Mouse (Mus musculus) gastrocnemius, adult 18-20 months (tissue): ENCODE data around the gene Plekhg5. TPM values are rescaled to one million over a fixed set of nuclear protein-coding genes. Genes with fewer than 3 reads are reported as not detected.

Experiments
- DNase-seq: peaks from one replicate; pipeline ENCODE4 v3.0.0; 2021; ENCODE audit warnings: low spot score
- total RNA-seq, 2 experiments: library from RNA; stranded (reverse); gene quantifications; 2 replicates each; pipeline ENCODE4 v1.2.3; 2021

The Plekhg5 gene
- total RNA-seq, 2 experiments from 2014 or later: 5.0 to 6.5 TPM

DNA sequence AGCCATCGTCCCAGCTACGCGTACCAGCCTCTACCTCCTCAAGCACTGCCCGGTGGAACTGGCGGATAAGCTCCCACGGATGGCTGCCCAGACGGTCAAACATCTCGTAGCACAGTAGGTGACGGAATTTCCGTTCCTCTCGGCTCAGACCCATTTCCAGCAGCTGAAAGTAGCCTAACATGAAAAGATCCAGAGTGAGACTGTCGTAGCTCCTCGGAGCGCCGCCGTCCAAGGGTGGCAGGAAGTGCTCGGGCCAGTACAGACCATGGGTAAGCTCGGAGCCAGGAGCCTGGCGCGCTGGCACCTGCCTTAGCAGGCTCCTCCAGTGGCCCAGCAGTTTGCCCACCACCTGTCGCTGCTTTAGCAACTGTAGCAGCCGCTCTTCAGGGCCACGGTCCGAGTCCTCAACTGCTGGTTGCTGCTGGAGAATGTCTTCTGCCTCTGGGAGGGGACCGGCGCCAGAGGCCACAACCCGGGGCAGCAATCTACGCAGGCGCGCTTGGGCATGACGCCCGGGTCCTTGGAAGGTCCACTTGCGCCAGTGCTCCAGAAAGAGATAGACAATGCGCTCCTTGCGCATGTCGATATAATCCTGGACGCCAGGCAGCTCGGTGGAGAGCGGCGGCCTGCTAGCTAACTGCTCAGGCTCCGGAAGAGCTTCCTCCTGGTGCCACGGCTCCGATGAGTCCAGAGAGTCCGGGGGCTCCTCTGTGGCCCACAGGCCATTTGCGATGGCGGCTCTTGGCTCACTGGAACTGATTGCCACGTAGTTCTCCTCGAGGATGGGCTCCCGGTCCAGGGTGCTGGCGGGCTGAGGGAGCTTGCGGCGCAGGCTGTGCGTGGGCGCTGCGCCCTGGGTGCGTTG, 53.1 kb downstream of the Plekhg5 start:
- DNase-seq: peak; percentile 64

DNA sequence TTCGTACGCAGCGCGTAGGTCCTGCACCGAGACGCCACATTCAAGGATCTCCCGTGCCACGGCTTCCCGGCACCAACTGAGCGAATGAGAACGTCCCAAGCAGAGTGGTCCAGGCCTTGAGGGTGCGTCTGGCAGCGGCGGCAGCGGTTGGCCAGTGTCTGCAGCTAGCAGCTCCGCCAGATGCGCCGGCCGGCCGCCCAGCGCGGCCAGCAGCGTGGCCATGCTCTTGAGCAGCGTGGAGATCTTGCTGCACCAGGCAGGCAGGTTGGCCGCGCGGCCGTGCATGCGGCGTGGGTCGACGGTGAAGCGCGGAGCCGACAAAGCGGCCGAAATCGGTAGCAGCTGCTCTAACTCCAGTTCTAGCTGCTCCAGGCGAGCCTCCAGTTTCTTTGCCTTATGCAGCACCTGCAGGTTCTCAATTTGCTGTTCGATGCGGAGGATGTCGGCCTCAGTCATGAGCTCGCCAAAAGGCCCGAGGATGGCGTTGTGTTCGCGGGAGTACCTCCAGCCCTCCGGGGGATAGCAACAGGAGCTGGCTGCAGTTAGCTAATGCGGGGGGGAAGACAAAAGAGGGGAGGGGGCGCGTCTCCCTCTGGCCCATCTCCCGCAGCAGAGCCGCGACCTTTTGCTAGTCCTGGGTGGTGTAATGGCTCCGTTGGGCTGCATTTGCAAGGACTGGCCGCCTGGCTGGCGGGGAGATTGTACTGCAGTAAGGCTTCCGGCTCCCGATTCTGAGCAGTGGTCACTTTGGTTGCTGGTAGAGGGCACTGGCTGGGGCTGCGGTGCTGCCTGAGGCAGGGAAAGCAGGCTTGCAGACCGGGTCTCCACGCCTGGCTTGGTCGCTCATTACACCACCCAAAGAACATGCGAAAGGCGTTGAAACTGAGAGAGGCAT, 54.0 kb downstream of the Plekhg5 start:
- DNase-seq: no peak

DNA sequence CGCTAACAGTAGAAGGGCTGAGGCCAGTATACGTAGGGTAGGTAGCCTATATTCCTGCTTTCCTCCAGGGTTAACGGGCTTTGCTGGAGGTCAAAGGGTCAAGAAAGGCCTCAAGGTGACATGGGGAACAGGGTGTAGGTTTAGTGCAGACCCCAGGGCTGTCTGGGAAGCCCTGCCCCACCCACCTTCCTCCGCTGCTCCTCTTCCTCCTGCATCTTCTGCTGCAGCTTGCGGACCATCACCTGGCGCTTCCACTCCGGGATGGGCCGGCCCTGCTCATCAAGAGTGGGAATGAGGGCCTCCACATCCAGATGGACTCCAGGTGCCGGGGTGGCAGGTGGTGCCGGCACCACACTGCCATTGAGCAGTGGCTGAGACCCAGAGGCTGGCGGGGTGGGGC, 55.6 kb downstream of the Plekhg5 start:
- DNase-seq: no peak

DNA sequence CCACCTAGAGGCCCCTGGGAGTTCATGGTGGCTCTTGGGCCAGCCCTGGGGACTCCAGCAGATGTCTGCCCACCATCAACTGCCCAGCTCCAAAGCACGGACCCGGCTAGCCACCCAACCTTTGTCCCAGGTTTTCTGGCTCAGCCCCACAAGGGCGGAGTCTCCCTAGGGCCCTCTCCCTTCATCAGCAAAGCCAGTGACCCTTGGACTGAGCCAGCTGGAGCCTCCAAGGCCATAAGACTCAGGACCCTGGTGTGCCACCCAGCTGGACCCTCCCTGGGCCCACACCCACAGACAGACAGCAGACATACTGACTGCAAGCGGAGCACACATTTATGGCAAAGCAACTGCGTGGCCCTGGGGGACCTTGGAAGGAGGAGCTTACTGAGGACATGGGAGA, 56.5 kb downstream of the Plekhg5 start:
- no peak for DNase-seq

DNA sequence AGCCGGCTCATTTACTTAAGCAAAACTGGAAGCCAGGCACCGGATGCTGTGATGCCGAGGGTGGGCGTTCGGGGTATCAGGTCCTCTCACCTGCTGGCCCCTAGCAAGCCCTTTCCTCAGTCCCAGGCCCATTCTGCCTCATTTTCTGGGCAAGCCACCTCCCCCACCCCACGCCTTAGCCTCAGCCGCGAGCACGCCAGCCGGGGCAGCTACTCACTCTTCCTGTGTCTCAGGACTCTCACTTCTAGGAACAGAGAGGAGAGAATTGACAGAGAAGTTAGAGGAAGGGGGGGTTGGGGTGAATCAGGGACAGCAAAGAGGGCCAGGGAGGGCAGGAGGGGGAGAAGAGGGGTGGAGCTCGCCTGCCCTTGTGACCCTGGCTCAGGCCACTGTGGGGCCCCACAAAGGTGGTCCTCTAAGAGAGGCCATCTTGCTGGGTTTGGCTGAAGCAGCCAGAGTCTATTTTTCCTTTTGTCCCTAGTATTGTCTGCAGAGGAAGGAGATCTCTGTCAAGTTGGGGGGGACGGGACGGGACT, 57.2 kb downstream of the Plekhg5 start:
- DNase-seq: no peak

DNA sequence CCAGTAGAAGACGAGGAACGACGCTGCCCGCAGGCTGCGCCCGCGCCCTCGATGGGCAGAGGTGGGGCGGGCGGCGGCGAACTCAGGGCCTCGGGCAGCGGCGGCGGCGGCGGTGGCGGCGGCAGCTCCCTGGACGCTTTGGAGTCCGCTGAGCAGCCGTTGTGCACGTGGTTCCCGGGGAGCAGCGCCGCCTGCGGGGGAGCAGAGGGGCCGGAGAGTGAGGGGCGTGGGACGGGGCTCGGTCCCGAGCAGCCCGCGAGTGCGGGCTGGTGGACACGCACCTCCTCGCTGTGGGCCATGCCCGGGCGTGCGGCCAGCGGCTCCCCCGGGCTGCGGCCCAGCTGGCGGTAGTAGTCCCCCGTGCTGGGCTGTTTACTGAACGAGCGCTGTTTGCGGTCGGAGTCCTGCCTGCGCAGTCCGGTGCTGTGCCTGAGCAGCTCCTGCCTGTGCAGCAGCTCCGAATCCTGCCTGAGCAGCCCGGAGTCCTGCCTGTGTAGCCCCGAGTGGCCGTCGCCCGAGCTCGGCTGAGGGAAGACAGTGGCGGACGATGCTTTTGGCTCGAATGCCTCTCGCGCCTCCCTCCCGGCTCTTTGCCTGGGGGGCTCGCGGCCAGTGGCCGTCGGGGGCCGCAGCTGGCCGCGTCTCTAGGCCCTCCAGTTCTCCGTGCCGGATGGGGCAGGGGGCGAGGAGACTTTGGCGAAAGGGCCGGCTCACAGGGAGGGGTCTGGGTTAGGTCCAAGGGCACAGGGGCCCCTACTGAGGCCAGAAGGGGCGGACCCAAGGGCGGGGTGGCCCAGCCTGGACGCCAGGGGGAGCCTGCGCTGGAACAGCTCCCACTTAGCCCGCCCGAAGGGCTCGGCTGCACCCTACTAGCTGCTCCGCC, 58.7 kb downstream of the Plekhg5 start:
- DNase-seq: peak; percentile 48

DNA sequence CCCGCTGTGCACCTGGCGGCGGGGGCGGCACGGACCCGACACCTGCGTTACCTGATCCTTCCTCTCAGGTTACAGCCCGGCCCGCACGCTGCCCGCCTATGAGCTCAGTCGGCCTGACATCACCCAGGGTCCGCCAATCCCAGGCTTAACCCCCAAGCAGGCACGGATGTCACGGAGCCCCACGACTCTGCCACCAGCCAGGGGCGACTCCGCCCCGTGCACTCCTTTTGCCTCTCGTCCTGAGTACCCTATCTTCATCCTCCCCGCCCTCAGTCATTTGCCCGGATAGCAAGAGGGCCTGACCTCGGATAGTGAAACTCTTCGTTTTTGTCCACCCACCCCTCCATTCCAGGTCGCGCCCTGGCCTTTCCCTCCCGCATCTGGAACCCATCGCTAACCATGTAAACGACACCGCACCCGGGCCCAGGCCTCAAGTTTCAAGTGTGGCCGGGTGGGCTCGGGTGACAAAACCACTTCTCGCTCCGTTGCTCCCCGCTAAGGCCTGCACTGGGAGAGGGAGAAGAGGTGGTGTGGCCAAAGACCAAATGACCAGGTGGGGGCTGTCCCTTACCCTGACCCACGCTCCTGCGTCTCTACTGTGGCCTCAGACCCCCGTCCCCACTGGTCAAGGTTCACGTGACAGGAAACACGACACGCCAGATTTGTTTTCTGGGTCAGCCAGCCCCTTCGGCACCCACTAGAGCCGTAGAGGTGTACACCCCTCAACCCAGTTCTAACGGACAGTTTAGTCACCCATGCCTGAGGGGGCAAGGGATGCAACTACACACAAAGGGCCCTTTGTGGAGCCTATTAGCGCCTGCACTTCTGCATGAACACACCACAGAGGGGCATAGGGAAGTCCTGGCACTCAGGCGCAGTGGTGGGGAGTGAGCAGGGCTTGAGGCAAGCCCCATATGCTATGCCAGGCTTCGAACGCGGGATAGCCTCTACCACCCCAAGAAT, 59.8 kb downstream of the Plekhg5 start:
- no peak for DNase-seq

DNA sequence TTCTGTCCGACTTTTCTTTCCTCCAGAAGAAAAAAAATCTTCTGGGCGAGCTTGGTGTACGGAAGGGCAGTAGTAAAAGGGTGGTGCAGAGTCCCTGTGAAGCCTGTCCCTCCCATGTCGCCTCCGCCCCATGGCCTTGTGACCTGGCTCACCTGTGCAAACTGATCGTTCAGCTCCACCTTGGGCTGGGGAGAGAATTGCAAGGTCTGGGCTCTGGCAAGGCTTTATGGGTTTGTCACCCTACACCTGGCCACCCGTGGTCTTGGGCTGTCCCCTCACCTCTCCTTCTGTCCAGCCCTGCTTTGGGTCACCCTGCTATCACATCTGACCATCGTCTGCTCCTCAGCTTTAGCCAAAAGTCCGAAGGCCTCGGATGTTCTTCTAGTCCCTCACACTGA, 60.5 kb downstream of the Plekhg5 start:
- no peak for DNase-seq

DNA sequence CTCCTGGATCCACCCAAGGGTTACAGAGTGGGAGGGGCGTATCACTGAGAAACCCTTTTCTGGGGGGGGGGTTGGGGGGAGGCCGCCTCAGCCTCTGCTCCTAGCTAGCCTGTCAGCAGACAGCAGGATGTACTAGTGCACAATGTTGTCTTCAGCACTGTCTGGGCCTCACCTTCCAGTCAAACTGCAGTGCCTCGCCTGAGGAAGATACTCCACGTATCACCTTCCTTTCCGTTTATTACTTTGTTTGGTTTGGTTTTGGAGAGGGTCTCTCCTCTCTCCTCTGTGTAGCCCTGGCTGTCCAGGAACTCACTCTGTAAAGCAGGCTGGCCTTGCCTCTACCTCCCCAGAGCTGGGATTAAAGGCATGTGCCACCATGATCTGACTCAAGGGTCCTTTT, 60.9 kb downstream of the Plekhg5 start:
- DNase-seq: no peak

DNA sequence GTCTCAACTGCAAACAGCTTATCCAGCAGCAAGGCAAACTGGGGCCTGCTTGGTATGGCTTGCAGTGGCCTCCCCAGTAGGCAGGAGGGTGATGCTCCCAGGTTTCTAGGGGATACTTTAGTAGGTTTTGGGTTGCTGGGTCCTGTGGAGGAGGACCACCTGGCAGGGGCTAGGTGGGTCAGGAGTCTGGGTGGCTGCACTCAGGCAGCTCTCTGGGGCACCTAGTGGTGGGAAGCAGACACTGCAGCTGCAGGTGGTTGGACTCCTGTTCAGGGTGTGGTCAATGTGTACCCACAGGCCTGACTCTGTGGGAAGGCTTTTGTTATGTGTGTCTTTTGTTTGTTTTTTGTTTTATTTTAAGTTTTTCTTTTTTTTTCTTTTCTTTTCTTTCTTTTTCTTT, 62.2 kb downstream of the Plekhg5 start:
- no peak for DNase-seq

DNA sequence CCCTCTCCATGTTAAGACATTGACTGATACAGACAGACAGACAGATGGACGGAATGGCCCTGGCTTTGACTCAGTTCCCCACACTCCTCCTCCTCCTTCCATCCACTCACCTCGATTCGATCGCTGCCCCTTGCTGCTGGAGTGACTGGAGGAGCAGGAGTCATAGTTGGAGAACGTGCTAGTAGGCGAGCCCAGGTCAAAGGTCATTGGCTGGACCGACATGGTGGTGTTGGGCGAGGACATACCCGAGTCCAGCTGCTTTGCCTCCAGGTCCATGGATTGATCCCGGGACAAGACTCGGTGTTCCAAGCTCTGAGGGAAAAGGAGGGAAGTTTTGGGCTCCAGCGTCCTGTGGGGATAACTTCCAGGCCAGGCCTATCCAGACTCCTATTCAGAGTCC, 63.1 kb downstream of the Plekhg5 start:
- DNase-seq: no peak

DNA sequence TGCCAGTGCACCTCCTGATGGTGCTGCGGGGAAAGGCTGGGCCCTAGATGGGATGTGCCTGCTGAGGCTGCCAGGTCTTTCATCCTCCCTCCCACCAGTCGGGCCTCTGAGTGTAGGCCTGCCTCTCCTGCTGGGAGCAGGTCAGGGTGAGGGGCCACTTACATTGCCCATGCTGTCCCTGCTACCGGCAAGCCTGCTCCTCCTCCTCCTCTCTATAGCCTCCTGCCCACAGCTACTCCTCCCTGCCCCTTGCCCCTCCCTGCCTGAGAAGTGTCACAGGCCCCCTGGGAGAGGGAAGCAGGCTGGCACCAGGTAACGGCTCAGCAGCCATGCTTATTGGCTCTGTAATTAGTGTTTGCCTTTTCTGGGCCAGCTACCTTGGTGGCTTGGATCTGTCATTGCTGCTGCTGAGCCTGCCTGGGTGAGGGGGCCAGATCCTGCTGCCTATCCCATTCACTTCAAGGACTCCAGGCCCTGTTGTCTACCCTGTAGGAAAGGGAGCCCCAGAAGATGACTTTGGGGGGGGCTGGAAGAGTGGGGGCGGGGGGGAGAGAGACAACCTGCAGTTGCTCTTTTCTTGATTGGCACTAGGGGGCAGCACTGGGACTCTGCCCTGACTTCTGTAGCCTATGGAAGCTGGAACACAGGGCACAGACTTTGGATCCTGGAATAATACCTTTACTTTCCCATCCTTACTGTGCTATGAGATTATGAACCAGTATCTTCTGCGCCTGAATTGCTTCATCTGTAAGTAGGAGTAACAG, 64.0 kb downstream of the Plekhg5 start:
- DNase-seq: no peak

DNA sequence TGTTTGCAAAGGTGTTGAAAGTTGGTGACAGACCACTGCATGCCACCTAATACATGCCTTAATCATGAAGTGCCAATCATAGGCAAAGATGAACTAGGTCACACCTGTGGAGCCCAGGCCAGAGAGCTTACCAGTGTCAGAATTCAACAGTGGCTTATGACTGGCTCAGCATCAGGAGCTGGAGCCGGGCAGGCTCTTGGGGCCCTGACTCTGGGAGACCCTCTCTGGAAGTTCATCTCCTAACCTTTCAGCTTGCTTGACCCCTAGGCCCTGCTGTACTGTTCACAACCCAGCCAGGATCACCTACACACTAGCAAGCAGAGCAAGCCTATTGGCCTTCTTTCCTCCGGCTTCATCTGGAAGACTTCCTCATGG, 64.6 kb downstream of the Plekhg5 start:
- DNase-seq: no peak

DNA sequence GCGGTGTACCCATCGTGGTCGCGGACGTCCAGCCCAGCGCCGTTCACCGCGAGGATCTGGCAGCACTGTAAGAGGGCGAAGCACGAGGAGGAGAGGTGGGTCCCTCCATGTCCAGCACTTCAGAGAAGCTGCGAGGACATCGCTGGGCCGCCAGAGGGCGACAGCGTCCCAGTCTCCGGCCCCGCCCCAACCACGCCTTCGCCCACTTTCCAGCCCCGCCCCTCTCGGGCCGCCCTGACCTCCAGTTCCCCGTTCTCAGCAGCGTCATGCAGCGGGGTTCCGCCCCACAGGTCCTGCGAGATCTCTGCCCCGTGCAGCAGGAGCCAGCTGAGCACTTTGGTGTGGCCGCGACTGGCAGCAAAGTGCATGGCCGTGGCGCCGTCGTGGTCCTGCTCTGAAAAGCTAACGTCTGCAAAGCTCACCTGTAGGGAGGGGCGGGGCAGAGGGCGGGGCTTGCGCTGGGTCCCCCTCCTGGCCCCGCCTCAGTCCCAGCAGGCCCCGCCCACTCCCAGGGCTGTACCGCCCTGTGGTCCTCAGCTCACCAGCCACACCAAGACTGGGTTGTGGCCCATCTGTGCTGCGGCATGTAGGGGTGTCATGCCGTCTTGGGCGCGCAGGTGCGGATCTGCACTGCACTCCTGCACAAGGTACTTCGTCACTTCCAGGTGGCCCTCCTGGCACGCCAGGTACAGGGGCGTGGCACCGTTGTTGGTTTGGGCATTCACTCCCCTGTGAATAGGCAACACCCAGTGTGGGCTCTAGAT, 66.4 kb downstream of the Plekhg5 start:
- DNase-seq: peak; percentile 91

DNA sequence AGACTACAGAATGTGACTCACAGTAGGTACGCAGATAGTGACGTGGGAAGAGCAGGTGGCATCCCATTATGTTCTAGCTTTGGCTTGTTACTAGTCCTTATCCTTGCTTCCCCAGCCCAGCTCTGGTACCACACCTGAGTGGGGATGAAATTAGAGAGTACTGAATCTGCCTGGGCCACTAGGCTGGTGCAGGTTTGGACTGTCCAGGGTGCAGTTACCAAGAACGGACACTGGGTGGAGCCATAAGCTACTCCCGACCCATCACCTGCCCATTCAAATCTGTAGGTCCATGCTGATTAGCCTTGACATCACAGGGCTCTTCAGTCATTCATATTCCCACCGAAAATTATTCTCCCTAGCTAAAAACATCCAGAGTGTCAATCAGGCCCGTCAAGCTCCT, 68.1 kb downstream of the Plekhg5 start:
- peak; percentile 45 for DNase-seq

DNA sequence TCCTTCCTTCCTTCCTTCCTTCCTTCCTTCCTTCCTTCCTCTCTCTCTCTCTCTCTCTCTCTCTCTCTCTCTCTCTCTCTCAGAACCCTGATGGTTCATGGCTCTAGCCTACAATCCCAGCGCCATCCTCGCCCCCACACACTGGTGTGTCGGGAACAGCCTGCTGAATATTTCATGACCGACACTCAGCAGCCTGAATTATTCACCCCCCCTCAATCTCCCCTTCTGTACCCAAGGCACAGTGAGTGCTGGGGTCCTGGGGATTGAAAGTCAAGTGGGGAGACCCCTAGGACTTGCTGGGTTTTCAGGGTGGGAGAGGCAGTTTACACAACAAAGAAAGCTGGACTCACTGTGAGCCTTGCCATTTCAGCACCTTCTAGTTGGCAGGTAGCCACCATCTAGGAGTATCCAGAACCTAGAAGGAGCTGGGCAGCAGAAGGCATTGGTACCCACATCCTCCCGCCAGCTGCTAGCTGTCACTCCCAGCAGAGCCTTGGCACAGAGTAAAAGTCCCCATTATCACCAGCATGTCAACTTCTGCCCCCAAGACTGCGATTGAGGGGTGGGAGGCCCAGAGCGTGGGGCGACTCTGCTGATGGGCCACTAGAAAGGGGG, 69.3 kb downstream of the Plekhg5 start:
- no peak for DNase-seq

DNA sequence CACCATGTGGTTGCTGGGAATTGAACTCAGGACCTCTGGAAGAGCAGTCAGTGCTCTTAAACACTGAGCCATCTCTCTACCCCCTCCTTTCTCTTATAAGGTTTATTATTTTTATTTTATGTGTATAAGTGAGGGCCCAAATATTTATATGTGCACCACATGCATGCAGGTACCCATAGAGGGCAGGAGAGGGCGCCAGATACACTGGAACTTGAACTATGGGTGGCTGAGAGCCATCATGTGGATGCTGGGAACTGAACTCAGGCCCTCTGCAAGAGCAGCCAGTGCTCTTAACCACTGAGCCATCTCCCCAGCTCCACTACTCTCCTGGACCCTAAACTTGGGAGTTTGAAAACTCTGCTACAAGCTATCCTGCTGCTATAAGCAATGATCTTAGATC, 71.3 kb downstream of the Plekhg5 start:
- no peak for DNase-seq

DNA sequence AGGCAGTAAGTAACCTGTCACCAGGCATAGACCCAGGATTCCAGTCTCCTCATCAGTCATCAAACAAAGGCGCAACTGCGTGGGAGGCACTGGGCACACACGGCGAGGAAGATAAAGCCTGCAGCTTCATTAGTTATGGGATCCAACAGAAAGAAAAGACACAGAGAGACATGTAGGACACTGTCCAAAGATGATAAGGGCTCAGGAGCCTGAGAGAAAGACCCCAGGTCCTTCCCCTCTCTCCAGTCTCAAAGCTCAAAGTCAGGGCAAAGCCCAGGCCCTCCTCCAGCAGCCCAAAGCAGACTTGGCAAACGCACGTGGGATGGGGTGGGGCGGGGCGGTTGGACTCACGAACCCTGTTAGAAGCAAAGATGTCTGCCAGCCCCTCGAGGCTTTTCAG, 73.2 kb downstream of the Plekhg5 start:
- DNase-seq: no peak
